Mouse (Mus musculus) lung, adult 2 months (tissue): Measurements from ENCODE around the gene Ugt1a6a. TPM values are rescaled to one million over a fixed set of nuclear protein-coding genes. Genes with fewer than 3 reads are reported as not detected.
A peak's percentile ranks its signal among the peaks of the same experiment; 100 is the strongest.
"Not testable (repeated sequence)": the region's sequence is repeated elsewhere in the genome, so short reads cannot be mapped to it uniquely, and the experiment has no call there.

Experiments used
- DNase-seq: peaks from one replicate; pipeline ENCODE4 v3.0.0; 2022
- H3K4me1 ChIP-seq: fragments of 200-500 bp; 2 replicates; pipeline ENCODE4 v1.6.1; 2011; ENCODE audit warnings: low read length; ENCODE audit not compliant: control insufficient read depth, insufficient read depth
- H3K4me3 ChIP-seq: fragments of 200-500 bp; replicated peaks from 2 replicates; pipeline ENCODE3; 2011; ENCODE audit warnings: low read depth, mild to moderate bottlenecking, control low read depth, low read length; ENCODE audit errors: extremely low read depth
- CTCF ChIP-seq: fragments of 200-500 bp; IDR thresholded peaks from 2 replicates; pipeline ENCODE4 v1.5.1; 2011; ENCODE audit warnings: mild to moderate bottlenecking, low read length, control low read depth; ENCODE audit not compliant: insufficient read depth
- POLR2A ChIP-seq: fragments of 200-500 bp; IDR thresholded peaks from 2 replicates; pipeline ENCODE4 v1.6.1; 2011; ENCODE audit warnings: low read depth, mild to moderate bottlenecking, control low read depth, low read length, borderline replicate concordance; ENCODE audit errors: extremely low read depth
- WGBS: fragments of 180-500 bp; shearing (Covaris S2); methylation state at CpG from one replicate; pipeline ENCODE4 v1.1.7; 2018; 5-methylcytosine and 5-hydroxymethylcytosine counted together
- polyA plus RNA-seq: library from polyadenylated mRNA; depleted of rRNA; stranded (reverse); fragments of >200 nt; gene quantifications from 2 replicates; pipeline ENCODE4 v1.2.3, GENCODE M21; 2012

The Ugt1a6a gene
- polyA plus RNA-seq, 1 experiment: 45.3 TPM

- TF ChIP-seq POLR2A: no peak
- TF ChIP-seq CTCF: no peak
- no peak for DNase-seq
- WGBS: 47% methylated on average over 4 of the region's 4 CpGs
- no peaks in the 10 kb centered on the region for H3K4me1 ChIP-seq
- no peak overlapping the region for H3K4me3 ChIP-seq
Observed at GRCm38 (mm10) chr1:88218591-88218990, 84.0 kb downstream of the Ugt1a6a start.

- 20% methylated on average over 1 of the region's 1 CpGs for WGBS
- Histone ChIP-seq H3K4me1 (no peaks in the 10 kb centered on the region), H3K4me3 (no peak overlapping the region)
- no peak for DNase-seq
- TF ChIP-seq POLR2A (no peak), CTCF (no peak)
Observed at GRCm38 (mm10) chr1:88219054-88219453, 84.4 kb downstream of the Ugt1a6a start.

DNA sequence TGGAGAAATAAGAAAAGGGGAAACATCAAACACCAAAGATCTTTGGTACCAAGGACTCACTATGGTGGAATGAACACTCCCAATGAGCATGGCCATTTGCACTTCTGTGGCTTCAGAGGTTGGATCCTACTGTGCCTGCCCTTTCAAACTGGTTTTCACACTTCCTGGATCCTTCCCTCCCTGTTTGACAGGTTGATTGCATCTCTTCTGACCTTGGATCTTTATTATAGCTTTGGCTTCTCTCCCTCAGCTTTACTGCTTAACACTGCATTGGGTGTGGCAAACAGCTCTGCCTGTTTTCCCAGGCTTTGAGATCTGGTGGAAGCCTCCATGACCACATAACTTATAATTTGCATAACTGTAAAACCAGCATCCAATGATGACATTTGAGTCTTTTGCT lies 85.7 kb downstream of the Ugt1a6a start:
- Histone ChIP-seq H3K4me3 (no peak overlapping the region), H3K4me1 (no peaks in the 10 kb centered on the region)
- no peak for TF ChIP-seq CTCF
- TF ChIP-seq POLR2A: no peak
- DNase-seq: peak; percentile 7

- no peak for TF ChIP-seq CTCF
- TF ChIP-seq POLR2A: no peak
- Histone ChIP-seq H3K4me1 (no peaks in the 10 kb centered on the region), H3K4me3 (no peak overlapping the region)
- 48% methylated on average over 2 of the region's 2 CpGs for WGBS
- DNase-seq: no peak
Observed at GRCm38 (mm10) chr1:88222216-88222615, 87.6 kb downstream of the Ugt1a6a start.

- not testable (repeated sequence) for H3K4me3 ChIP-seq, H3K4me1 ChIP-seq
- DNase-seq: peak; percentile 6
Observed at GRCm38 (mm10) chr1:88223011-88223515, 88.5 kb downstream of the Ugt1a6a start.

GRCm38 (mm10) chr1:88223591-88223990 lies 89.0 kb downstream of the Ugt1a6a start:
- H3K4me3 ChIP-seq: no peak overlapping the region
- no peaks in the 10 kb centered on the region for H3K4me1 ChIP-seq
- DNase-seq: peak; percentile 10
- WGBS: 40% methylated on average over 1 of the region's 1 CpGs
- TF ChIP-seq POLR2A: no peak
- TF ChIP-seq CTCF: no peak

GRCm38 (mm10) chr1:88224029-88224776 lies 89.6 kb downstream of the Ugt1a6a start:
- no peak overlapping the region for H3K4me3 ChIP-seq
- 54% methylated on average over 2 of the region's 2 CpGs for WGBS
- peak; percentile 43 for DNase-seq
- TF ChIP-seq CTCF (no peak), POLR2A (no peak)
- no peaks in the 10 kb centered on the region for H3K4me1 ChIP-seq

DNA sequence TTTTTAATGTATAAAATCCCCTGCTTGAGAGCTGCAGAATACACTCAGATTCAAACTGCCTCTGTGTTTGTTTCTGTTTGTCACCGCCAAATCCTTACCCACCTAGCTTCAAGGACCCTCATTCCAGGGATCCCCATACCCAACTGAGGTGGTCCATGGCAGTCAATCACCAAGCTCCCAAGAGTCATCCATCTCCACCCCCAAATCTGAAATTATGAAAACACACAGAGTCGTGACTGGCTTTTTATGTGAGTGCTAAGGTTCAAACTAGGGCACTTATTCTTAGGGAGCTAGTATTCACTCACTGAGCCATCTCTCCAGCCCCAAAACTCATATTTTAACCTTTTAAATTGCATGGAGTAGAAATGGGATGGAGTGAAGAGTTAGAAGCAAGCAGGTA lies 90.7 kb downstream of the Ugt1a6a start:
- H3K4me3 ChIP-seq, H3K4me1 ChIP-seq, DNase-seq: not testable (repeated sequence)
- WGBS: 22% methylated on average over 2 of the region's 2 CpGs

DNA sequence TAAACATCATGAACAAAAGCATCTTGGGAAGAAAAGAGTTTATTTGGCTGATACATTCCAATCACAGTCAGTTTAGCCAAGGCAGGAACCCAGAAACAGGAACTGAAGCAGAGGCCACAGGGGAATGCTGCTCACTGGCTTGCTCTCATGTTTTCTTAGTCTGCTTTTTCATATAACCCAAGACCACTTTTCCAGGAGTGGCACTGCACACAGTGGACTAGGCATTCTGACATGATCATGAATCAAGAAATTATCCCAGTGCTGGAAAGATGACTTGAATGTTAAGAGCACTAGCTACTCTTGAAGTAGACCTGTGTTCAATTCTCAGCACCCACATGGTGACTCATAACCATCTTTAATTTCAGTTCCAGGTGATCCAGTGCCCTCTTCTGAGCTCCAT lies 91.1 kb downstream of the Ugt1a6a start:
- DNase-seq: no peak
- Histone ChIP-seq H3K4me3 (no peak overlapping the region), H3K4me1 (no peaks in the 10 kb centered on the region)
- no peak for TF ChIP-seq POLR2A
- TF ChIP-seq CTCF: no peak

- peak; percentile 14 for DNase-seq
- 42% methylated on average over 5 of the region's 5 CpGs for WGBS
- Histone ChIP-seq H3K4me3 (no peak within 1 kb of the TSS), H3K4me1 (no peaks in the 10 kb centered on the region)
- TF ChIP-seq CTCF: no peak
- TF ChIP-seq POLR2A: no peak
Observed at GRCm38 (mm10) chr1:88226670-88227379, 92.2 kb downstream of the Ugt1a6a start, which contains the start of gene Mroh2a. TSS of gene Mroh2a (plus strand) at chr1:88226986.
